Mouse (Mus musculus) retina, adult 2 months (tissue): Measurements from ENCODE around the gene Ccnd2.

Source experiments
- DNase-seq: peaks from one replicate; pipeline ENCODE4 v3.0.0-alpha.2; 2012; ENCODE audit warnings: low read depth, low spot score

Gene Ccnd2

GRCm38 (mm10) chr6:127148526-127149302, 3.3 kb downstream of the Ccnd2 start:
- no peak for DNase-seq

DNA sequence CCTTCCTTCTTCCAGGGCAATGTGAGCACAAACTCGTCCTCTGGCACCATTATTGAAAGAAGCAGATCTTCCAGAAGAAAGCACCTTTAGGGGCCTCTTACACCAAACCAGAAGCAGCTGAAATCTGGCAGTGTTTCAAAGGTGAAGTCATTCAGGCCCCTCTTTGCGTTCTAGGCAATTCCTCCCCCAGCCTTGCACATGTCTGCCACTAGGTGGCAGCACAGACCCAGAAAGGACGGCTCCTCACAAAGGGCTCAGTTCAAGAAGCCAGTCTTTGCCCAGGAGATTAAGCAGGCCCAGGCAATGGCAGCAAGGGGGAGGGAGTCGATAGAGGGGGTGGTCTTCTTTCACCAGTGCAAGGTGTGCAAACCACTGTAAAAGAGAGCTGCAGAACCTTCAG, 4.3 kb downstream of the Ccnd2 start:
- peak; percentile 51 for DNase-seq

DNA sequence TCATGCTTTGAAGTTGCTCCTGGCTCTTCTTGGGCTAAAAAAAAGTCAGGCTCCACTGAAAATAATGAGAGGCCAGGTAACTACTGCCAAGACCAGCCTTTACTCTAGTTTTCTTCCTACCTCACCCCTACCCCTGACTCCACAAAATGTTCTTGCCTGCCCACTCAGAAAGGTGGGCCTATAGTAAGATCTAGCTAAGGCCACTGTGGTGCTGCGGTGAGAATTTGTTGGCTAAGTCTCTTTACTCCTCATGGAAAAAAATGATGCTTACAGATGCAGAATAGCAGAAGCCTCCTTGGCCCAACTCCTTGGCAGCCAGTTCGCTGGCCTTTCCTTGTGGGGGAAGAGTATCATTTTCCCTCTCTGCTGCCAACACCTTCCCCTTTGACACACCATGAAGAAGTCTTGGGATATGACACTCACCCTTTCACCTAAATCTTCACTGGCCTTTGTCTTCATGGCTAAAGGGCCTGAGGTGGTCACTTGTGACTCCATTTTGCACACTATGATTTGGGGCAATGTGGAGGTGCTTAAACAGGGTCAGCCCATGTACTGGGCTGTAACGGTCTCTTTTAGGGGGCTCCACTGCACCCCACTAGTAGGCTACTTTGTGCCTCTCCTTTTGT, 5.6 kb downstream of the Ccnd2 start:
- no peak for DNase-seq

GRCm38 (mm10) chr6:127145464-127146190, 6.4 kb downstream of the Ccnd2 start:
- no peak for DNase-seq

GRCm38 (mm10) chr6:127143576-127144288, 8.3 kb downstream of the Ccnd2 start:
- no peak for DNase-seq

GRCm38 (mm10) chr6:127143124-127143520, 8.9 kb downstream of the Ccnd2 start:
- DNase-seq: no peak

- DNase-seq: peak; percentile 29
Observed at GRCm38 (mm10) chr6:127142154-127143123, 9.6 kb downstream of the Ccnd2 start.

GRCm38 (mm10) chr6:127138962-127139361, 13.0 kb downstream of the Ccnd2 start:
- DNase-seq: no peak

DNA sequence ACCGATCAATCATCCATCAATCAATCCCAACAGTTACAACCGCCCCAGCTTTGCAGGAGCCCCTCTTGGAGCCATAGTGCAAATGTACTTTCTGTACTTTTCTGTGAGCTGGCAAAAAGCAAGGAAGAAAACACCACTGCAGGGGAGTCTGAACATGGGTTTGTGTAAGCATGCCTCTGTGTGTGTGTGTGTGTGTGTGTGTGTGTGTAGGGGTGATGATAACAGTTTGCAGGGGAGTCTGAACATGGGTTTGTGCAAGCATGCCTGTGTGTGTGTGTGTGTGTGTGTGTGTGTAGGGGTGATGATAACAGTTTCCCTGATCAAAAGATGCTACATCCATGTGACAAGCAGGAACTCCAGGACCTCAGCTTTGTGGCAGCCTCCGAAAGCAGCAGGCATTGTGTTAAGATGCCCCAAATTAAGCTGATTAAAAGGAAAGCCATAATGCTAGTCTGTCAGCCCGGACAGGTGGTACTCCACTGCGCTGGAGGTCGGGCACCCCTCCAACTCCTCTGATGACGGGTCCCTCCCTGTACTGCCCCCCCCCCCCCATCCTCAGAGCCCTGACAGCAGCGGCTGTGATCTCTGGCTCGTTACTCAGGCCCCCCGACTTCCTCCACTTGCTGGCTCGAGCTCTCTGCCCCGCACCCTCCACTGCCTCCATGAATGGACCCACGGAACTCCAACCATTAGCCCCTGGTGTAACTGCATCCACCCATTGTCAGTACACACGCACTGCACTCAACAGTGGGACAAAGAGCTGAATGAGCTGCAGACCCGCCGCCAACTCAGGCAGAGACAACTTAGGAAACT, 18.4 kb downstream of the Ccnd2 start:
- no peak for DNase-seq

DNA sequence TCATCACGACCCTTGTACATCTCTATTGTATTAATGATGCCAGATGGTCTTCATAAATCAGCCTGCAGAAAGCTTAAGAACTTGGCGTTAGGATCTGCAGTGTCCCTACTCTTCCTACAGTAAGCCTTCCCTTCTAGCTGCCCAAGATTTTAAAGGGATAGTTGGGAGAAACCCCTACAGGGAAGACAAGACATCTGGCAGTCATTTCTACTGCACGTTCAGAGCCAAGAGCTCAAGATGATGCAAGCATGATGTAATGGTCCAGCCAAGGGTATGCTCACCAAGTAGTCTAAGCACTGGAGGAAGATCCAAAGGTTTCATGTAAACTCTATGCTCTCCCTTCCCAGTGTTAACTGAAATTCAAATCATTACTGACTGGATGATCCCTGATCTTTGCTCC, 19.3 kb downstream of the Ccnd2 start:
- DNase-seq: no peak

DNA sequence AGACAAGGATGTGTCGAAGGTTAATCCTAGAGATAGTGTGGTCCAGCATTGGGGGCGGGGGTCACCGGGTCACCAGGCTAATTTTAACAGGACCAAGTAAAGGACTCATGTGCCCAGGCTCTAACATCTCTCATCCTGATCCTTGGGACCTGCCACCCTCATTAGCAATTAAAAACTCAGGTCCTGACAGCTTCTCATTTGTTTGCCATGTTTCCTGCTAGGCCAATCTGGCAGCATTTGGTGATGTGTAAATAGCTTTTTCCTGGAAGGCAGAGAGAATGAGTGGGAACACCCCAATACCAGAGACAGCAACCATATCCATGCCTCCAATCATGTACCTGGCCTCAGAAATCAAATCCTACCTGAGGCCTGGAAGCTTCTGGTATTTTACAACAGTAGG, 20.0 kb downstream of the Ccnd2 start:
- no peak for DNase-seq

- DNase-seq: no peak
Observed at GRCm38 (mm10) chr6:127130377-127130776, 21.6 kb downstream of the Ccnd2 start.

DNA sequence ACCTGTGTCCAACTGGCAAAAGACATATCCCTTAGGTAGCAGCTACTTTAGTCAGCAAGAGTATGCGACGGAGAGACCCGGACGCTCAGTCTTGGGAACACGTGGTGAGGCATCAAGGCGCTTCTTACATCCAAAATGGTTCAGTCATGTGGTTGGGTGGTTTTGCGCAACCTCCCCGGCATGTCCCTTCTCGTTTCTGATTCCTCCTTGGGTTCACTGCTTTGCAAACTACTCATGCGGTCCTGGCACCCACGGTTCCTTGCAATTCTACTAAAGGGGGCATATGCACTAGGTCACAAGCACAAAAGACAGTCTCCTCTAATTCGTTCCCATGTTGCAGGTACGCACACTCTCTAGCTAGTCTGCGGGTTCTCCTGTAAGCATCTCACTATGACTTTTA, 22.3 kb downstream of the Ccnd2 start:
- no peak for DNase-seq

- no peak for DNase-seq
Observed at GRCm38 (mm10) chr6:127123506-127123905, 28.5 kb downstream of the Ccnd2 start.

DNA sequence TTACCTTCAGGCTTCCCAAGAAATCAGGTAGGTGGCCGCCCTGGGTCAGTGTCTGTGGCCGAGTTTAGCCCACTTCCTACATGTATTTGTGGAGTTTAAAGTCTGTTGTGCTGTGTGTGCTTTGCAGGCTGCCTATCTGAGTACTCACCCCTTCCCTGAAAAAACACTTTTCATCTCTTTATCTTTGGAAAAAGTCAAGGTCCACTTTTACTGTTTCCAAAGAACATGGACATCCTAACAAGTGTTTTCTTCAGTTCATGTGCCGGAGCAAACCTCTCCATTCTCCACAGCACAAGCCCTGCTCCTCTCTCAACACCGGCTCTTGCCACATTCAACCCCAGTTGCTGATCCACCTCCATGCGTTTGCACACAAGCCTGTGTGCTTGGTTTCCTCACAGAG, 29.0 kb downstream of the Ccnd2 start:
- DNase-seq: no peak

DNA sequence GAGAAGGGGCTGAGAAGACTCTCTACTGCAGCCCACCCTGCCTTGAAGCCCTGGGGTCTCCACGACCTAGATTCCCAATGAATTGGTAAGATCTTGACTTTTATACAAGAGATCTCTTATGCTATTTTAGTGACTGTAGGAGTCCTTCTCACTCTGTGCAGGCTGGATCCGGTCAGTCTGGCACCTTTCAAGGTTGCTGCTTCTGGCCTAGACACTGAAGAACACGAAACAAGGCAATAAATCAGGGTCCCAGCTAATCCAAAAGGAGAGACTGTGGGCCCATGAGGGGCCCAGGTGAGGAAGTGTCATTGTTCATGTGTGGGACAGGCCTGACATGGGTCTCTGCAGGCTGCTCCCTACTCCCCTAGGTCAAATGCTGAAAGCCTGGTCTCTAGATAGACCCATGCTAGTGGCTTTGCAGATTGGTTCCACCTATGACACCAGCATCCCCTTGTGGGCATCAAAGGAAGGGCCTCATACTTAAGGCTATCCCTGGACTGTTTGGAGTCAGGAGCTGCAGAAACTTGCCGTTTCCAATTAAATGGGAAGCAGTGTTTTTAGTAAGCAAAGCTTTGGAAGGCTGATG, 29.7 kb downstream of the Ccnd2 start:
- no peak for DNase-seq

DNA sequence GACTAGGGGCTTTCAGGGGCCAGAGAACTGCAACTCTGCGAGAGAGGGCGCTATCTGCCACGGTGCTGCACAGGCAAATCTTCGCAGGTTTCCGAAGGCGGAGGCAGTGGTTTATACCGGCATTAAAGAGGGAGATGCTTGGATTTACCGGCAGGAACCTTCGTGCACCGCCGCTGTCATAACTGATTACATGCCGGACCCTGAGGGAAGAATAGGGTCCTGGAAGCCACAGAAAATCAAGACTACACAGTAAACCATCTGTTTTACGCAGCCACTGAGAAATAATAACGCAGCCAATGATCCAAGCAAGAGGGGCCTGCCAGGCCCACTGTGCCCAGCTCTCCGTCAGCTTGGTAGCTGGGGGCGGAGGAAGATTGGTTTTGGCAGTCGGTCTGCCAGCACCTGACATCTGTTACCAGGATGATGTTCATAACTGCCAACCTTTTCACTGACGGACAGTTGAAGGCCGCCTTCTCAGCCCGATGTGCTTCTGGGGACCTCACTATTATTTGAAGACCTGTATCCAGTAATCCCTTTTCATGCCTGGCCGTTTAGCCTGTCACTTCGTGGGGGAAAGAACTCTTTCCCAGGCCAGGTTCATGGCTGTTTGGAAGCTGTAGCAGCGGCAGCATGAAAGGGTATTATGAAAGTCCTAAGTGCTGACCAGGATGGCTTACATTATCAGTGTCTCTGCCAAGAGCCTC, 37.1 kb downstream of the Ccnd2 start:
- no peak for DNase-seq

DNA sequence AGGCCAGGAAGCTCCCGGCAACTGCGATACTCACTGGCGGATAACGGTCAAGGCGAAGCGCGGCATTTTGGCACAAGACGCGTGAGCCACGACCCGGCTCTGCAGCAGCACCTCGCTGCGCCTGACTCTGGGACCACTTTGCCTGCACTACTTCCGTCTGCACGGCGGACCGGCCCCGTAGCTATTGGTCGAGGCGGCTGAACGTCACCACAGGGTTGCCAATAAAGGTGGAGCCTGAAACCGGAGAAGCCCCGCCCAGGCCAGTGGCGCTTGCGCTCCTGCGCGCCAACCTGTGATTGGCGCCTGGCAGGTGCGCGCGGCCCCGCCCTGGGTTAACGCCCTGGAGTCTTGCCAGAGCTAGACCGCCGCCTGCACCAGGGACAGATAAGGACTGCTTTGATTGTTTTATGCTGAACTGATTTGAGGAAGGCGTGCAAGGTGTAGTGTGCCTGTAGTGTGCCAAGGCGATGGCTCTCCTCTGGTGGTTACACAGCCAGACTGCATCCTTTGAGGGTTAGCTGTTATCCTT, 42.5 kb downstream of the Ccnd2 start, which contains the start of gene Tigar:
Gene Tigar (minus strand): TSS at position 156 of the 529 bp plus-strand sequence.
- DNase-seq: peak; percentile 83
